Mouse (Mus musculus): Measurements from ENCODE around the gene Lgals2.
"Not testable (repeated sequence)": the region's sequence is repeated elsewhere in the genome, so short reads cannot be mapped to it uniquely, and the experiment has no call there.

Gene Lgals2

GRCm38 (mm10) chr15:78880432-78880831, 25.1 kb upstream of the Lgals2 start:
- Histone ChIP-seq H3K27me3 (ENCODE audit: control insufficient read depth, insufficient read depth, low read length, poor library complexity, severe bottlenecking) (no peaks in the 10 kb centered on the region), H3K36me3 (ENCODE audit: control insufficient read depth, insufficient read depth, low read length, poor library complexity, severe bottlenecking) (peaks cover 11% of the 10 kb centered on the region)
- no peak for DNase-seq (ENCODE audit: low read depth, low spot score)

- peak; percentile 36 for DNase-seq (ENCODE audit: low read depth, low spot score)
Observed at GRCm38 (mm10) chr15:78878792-78879516, 23.6 kb upstream of the Lgals2 start.

GRCm38 (mm10) chr15:78877810-78878390, 22.6 kb upstream of the Lgals2 start:
- DNase-seq (ENCODE audit: low read depth, low spot score): peak; percentile 16

More at GRCm38 (mm10) chr15:78878792-78879516, 23.6 kb upstream of the Lgals2 start:
- H3K36me3 ChIP-seq (ENCODE audit: control insufficient read depth, insufficient read depth, low read length, poor library complexity, severe bottlenecking); H3K27me3 ChIP-seq (ENCODE audit: control insufficient read depth, insufficient read depth, low read length, poor library complexity, severe bottlenecking): not testable (repeated sequence)

GRCm38 (mm10) chr15:78876991-78877809, 21.9 kb upstream of the Lgals2 start, which contains the start of gene Gga1:
Gene Gga1 (plus strand): TSS chr15:78877190.
- H3K27me3 ChIP-seq (ENCODE audit: control insufficient read depth, insufficient read depth, low read length, poor library complexity, severe bottlenecking): no peaks in the 10 kb centered on the region
- peak; percentile 98 for DNase-seq (ENCODE audit: low read depth, low spot score)
- H3K36me3 ChIP-seq (ENCODE audit: control insufficient read depth, insufficient read depth, low read length, poor library complexity, severe bottlenecking): 0 out of 2 replicates have a peak, but pooled peaks cover 2% of the 10 kb centered on the region

More at GRCm38 (mm10) chr15:78877810-78878390, 22.6 kb upstream of the Lgals2 start:
- Histone ChIP-seq H3K27me3 (ENCODE audit: control insufficient read depth, insufficient read depth, low read length, poor library complexity, severe bottlenecking) (no peaks in the 10 kb centered on the region), H3K36me3 (ENCODE audit: control insufficient read depth, insufficient read depth, low read length, poor library complexity, severe bottlenecking) (0 out of 2 replicates have a peak, but pooled peaks cover 2% of the 10 kb centered on the region)

- peak; percentile 61 for DNase-seq (ENCODE audit: low read depth, low spot score)
- H3K27me3 ChIP-seq (ENCODE audit: control insufficient read depth, insufficient read depth, low read length, poor library complexity, severe bottlenecking): no peaks in the 10 kb centered on the region
- H3K36me3 ChIP-seq (ENCODE audit: control insufficient read depth, insufficient read depth, low read length, poor library complexity, severe bottlenecking): no peaks in the 10 kb centered on the region
Observed at GRCm38 (mm10) chr15:78876258-78876696, 20.9 kb upstream of the Lgals2 start.

- no peak for DNase-seq (ENCODE audit: low read depth, low spot score)
Observed at GRCm38 (mm10) chr15:78875537-78875936, 20.2 kb upstream of the Lgals2 start.

GRCm38 (mm10) chr15:78874989-78875388, 19.7 kb upstream of the Lgals2 start:
- DNase-seq (ENCODE audit: low read depth, low spot score): no peak
- Histone ChIP-seq H3K36me3 (ENCODE audit: control insufficient read depth, insufficient read depth, low read length, poor library complexity, severe bottlenecking) (no peaks in the 10 kb centered on the region), H3K27me3 (ENCODE audit: control insufficient read depth, insufficient read depth, low read length, poor library complexity, severe bottlenecking) (no peaks in the 10 kb centered on the region)

More at GRCm38 (mm10) chr15:78875537-78875936, 20.2 kb upstream of the Lgals2 start:
- Histone ChIP-seq H3K27me3 (ENCODE audit: control insufficient read depth, insufficient read depth, low read length, poor library complexity, severe bottlenecking) (no peaks in the 10 kb centered on the region), H3K36me3 (ENCODE audit: control insufficient read depth, insufficient read depth, low read length, poor library complexity, severe bottlenecking) (no peaks in the 10 kb centered on the region)

GRCm38 (mm10) chr15:78873803-78874435, 18.6 kb upstream of the Lgals2 start:
- H3K36me3 ChIP-seq (ENCODE audit: control insufficient read depth, insufficient read depth, low read length, poor library complexity, severe bottlenecking): no peaks in the 10 kb centered on the region
- H3K27me3 ChIP-seq (ENCODE audit: control insufficient read depth, insufficient read depth, low read length, poor library complexity, severe bottlenecking): no peaks in the 10 kb centered on the region
- DNase-seq (ENCODE audit: low read depth, low spot score): no peak

- Histone ChIP-seq H3K36me3 (ENCODE audit: control insufficient read depth, insufficient read depth, low read length, poor library complexity, severe bottlenecking) (no peaks in the 10 kb centered on the region), H3K27me3 (ENCODE audit: control insufficient read depth, insufficient read depth, low read length, poor library complexity, severe bottlenecking) (no peaks in the 10 kb centered on the region)
- DNase-seq (ENCODE audit: low read depth, low spot score): no peak
Observed at GRCm38 (mm10) chr15:78872021-78872608, 16.8 kb upstream of the Lgals2 start.

- Histone ChIP-seq H3K36me3 (ENCODE audit: control insufficient read depth, insufficient read depth, low read length, poor library complexity, severe bottlenecking) (no peaks in the 10 kb centered on the region), H3K27me3 (ENCODE audit: control insufficient read depth, insufficient read depth, low read length, poor library complexity, severe bottlenecking) (no peaks in the 10 kb centered on the region)
- DNase-seq (ENCODE audit: low read depth, low spot score): peak; percentile 81
Observed at GRCm38 (mm10) chr15:78869775-78870174, 14.4 kb upstream of the Lgals2 start.

GRCm38 (mm10) chr15:78868826-78869233, 13.5 kb upstream of the Lgals2 start:
- Histone ChIP-seq H3K36me3 (ENCODE audit: control insufficient read depth, insufficient read depth, low read length, poor library complexity, severe bottlenecking) (no peaks in the 10 kb centered on the region), H3K27me3 (ENCODE audit: control insufficient read depth, insufficient read depth, low read length, poor library complexity, severe bottlenecking) (no peaks in the 10 kb centered on the region)
- DNase-seq (ENCODE audit: low read depth, low spot score): no peak

GRCm38 (mm10) chr15:78868398-78868797, 13.1 kb upstream of the Lgals2 start:
- DNase-seq (ENCODE audit: low read depth, low spot score): no peak
- H3K27me3 ChIP-seq (ENCODE audit: control insufficient read depth, insufficient read depth, low read length, poor library complexity, severe bottlenecking): no peaks in the 10 kb centered on the region
- H3K36me3 ChIP-seq (ENCODE audit: control insufficient read depth, insufficient read depth, low read length, poor library complexity, severe bottlenecking): no peaks in the 10 kb centered on the region

- Histone ChIP-seq H3K27me3 (ENCODE audit: control insufficient read depth, insufficient read depth, low read length, poor library complexity, severe bottlenecking) (no peaks in the 10 kb centered on the region), H3K36me3 (ENCODE audit: control insufficient read depth, insufficient read depth, low read length, poor library complexity, severe bottlenecking) (no peaks in the 10 kb centered on the region)
- no peak for DNase-seq (ENCODE audit: low read depth, low spot score)
Observed at GRCm38 (mm10) chr15:78863852-78864253, 8.5 kb upstream of the Lgals2 start.

- no peak for DNase-seq (ENCODE audit: low read depth, low spot score)
- H3K36me3 ChIP-seq (ENCODE audit: control insufficient read depth, insufficient read depth, low read length, poor library complexity, severe bottlenecking): no peaks in the 10 kb centered on the region
- H3K27me3 ChIP-seq (ENCODE audit: control insufficient read depth, insufficient read depth, low read length, poor library complexity, severe bottlenecking): no peaks in the 10 kb centered on the region
Observed at GRCm38 (mm10) chr15:78863154-78863553, 7.8 kb upstream of the Lgals2 start.
